Mouse (Mus musculus) thymus, adult 18-20 months (tissue): ENCODE measurements around the gene Bag1.

Source experiments
- DNase-seq, 2 experiments: peaks; one replicate each; pipeline ENCODE4 v3.0.0; 2022; ENCODE audit warnings: mixed read lengths in 2 of 2

Gene Bag1

GRCm38 (mm10) chr4:40933694-40934093 is 14.4 kb downstream of the Bag1 start:
- DNase-seq: no peak

DNA sequence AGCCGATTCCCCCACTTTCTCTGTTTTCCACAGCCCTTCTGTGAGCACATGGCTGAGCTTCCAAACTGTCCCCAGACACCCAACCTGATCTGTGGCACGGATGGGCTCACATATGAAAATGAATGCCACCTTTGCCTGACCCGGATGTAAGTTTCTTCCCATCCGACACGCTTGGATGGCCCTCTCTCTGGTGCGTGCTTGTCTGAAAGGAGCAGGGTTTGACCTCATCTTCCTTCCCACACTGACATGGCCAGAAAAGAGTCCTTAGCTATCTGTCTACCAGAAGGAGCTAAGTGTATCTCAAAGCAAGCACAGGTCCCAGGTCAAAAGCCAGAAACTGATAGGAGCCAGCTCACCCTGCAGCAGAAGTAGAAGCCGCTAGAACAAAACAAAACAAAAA is 19.0 kb downstream of the Bag1 start:
- no peak for DNase-seq

DNA sequence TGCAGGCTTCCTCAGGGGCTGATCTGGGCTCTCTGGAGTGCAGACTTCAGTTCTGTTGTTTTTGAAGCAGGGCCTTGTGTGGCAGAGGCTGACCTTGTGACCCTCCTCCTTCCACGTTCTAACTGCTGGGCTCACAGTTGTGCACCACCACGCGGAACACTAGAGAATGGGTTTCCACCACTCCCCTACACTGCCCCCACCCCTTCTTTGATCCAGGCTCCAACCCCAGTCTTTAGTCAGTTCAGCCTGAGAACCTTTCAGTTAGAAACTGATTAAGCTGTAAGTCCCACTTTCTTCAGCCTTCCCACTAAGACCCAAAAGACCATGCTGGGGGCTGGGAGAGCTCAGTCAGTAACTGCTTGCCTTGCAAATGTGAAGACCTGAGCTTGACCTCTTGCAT is 22.5 kb downstream of the Bag1 start:
- DNase-seq: no peak

DNA sequence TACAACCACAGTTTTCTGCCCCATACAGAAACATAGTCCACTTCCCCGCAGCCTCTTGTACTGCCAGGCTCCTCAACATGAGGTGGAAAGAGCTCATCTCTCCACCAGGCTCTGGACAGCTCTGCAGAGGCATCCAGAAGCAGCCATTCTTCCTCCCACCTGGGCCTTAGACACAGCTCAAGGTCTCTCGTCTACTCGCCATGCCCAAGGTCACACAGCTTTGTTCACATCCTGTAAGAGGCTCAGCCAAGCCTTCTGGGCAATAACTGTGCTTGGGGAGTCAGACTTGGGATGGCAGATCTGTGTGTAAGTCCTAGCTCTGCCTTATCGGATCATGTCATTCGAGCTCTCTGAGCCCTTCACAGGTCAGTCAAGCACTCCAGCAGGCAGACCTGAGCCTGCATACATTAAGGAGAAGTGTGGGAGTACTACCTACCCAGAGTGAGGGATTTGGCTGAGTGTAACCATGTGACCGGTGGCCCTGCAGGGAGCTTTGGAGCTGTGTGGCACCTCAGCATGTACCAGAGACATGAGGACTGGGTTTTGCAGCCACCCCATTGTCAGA is 24.9 kb downstream of the Bag1 start:
- DNase-seq: no peak

DNA sequence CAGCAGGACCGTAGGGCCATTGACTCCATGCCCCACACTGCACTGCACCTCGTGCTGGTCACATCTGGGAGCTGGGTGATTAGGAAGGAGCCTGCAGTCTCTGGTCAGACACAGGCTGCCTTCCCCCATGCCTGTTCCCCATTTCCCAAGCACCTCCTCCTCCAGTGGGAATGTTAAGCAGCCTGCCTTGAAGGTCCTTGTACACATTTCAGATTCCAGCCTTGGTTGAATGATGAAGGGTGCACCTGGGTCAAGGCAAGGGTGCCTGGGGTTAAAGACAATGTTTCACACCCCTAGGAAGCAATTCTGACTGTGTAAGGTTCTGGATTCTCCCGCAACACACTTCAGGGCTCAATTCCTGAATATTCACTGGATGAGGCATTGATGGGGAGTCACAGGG is 26.8 kb downstream of the Bag1 start:
- DNase-seq: no peak

DNA sequence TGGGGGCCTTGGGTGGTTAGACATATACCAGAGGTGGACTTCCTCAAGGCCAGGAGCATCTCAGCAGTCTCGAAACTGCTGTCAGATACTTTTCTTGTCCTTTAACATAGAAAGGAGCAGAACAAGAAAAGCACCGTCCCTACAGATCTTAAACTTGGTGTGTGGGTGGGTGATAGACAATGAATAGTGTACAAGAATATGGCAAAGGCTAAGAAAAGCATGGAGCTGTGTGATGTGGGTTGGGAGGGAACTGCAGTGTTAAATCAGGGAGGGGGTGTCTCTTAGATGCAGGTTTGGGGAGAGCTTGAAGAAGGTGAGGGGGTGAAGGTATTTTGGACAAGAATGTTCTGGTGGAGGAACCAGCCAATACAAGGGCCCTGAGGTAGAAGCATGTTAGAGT is 27.5 kb downstream of the Bag1 start:
- no peak for DNase-seq

GRCm38 (mm10) chr4:40919785-40920184 is 28.3 kb downstream of the Bag1 start, which contains the start of gene Spink4:
Gene Spink4 (plus strand): TSS chr4:40920052.
- DNase-seq: no peak

DNA sequence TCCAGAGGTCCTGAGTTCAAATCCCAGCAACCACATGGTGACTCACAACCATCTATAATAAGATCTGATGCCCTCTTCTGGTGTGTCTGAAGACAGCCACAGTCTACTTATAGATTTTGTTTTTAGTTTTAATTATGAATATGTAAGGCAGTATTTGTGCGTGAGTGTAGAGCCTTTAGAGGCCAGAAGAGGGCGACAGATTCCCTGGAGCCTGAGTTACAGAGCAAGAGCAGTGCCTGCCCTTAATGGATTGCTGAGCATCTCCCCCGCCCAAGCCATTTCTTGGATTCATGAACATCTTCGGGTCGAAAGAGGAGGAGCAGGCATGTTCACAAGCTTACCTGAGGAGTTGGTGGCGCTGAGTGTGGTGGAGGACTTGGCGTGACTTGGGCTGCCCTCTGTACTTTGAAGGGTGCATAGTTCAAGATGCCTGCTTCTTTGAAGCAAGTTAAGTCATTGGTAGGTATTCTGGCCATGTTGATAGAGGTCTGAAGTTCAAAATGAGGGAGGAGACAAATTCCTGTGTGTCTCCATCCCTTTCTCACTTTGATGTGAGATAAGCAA is 31.4 kb downstream of the Bag1 start:
- DNase-seq: no peak

DNA sequence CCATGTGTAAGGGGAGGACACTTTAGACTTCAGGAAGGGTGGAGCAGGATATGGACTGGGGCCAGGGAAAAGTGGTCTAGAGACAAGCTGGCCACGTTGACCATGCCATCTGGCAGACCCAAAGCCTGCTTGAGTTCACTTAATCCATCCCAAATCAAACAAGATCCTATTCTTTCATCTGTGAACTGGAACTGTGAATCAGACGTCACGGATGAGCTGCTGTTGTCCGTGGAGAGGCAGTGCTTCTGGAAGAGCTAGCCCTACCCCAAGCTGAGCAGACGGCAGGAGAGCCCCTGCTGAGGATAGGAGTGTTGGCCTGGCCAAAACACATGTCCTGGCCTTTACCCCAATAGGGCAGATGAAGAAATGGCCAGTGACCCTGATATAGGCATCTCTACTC is 32.1 kb downstream of the Bag1 start:
- no peak for DNase-seq

GRCm38 (mm10) chr4:40914287-40914867 is 33.7 kb downstream of the Bag1 start:
- no peak for DNase-seq

- DNase-seq: no peak
Observed at GRCm38 (mm10) chr4:40908261-40908969, 39.7 kb downstream of the Bag1 start.

- no peak for DNase-seq
Observed at GRCm38 (mm10) chr4:40906298-40906697, 41.8 kb downstream of the Bag1 start.

- no peak for DNase-seq
Observed at GRCm38 (mm10) chr4:40900612-40901011, 47.5 kb downstream of the Bag1 start.

GRCm38 (mm10) chr4:40900071-40900470 is 48.0 kb downstream of the Bag1 start:
- DNase-seq: no peak

DNA sequence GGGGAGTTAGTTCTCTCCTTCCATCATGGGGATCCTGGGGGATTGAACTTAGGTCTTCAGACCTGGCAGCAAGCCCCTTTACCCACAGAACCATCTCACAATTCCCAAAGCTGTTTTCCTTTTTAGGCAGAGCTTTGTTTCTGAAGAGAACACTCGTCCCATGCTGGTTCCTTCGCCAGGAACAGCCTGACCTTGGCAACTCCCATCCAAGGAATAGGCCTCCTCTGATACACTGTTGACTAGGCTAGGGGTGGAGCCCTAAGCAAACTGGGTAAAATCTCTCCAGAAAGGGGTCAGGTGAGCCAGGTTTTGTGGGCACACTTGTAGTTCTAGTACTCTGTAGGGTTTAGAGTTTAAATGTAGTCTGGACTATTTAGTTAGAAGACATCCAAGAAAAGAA is 48.8 kb downstream of the Bag1 start:
- DNase-seq: no peak

DNA sequence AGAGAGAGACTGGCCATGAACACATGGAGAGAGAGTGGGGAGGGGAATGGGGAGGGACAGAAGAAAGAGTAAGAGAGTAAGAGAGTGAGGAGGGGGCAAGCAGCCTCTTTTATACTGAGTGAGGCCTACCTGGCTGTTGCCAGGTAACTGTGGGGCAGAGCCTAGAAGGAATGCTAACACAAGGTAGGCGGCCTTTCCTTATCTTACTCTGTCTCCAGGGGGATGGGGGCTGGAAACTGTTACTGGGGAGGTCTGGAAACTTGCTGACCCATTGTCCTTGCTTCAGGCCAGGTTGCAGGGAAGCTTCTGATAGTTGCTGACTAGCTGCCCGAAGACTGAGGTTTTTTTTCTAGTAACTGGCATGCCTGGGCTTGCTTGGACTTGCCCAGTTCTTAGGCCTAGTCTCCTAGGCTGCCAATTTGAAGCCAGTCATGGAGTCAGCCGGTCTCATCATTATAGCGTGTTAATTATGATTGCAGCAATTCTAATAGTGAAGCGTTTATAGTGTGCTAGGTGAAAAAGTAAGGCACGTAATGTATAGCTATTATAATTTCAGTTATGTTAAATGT is 49.5 kb downstream of the Bag1 start:
- DNase-seq: no peak

GRCm38 (mm10) chr4:40895646-40896045 is 52.4 kb downstream of the Bag1 start:
- no peak for DNase-seq

GRCm38 (mm10) chr4:40895118-40895517 is 53.0 kb downstream of the Bag1 start:
- DNase-seq: no peak

GRCm38 (mm10) chr4:40891206-40891605 is 56.9 kb downstream of the Bag1 start:
- DNase-seq: no peak

GRCm38 (mm10) chr4:40889983-40890382 is 58.1 kb downstream of the Bag1 start:
- DNase-seq: no peak

- no peak for DNase-seq
Observed at GRCm38 (mm10) chr4:40889252-40889651, 58.8 kb downstream of the Bag1 start.

- no peak for DNase-seq
Observed at GRCm38 (mm10) chr4:40888839-40889238, 59.3 kb downstream of the Bag1 start.
